Mouse (Mus musculus) liver, embryonic 14.5 days (tissue): ENCODE results near the gene Actr1a.

Experiments
- CTCF ChIP-seq: IDR thresholded peaks from 2 replicates; pipeline ENCODE4 v1.5.1; 2016; ENCODE audit warnings: antibody characterized with exemption, low read depth, control low read depth
- EP300 ChIP-seq: IDR thresholded peaks from 2 replicates; pipeline ENCODE4 v1.6.1; 2016; ENCODE audit warnings: antibody characterized with exemption, low read depth

DNA sequence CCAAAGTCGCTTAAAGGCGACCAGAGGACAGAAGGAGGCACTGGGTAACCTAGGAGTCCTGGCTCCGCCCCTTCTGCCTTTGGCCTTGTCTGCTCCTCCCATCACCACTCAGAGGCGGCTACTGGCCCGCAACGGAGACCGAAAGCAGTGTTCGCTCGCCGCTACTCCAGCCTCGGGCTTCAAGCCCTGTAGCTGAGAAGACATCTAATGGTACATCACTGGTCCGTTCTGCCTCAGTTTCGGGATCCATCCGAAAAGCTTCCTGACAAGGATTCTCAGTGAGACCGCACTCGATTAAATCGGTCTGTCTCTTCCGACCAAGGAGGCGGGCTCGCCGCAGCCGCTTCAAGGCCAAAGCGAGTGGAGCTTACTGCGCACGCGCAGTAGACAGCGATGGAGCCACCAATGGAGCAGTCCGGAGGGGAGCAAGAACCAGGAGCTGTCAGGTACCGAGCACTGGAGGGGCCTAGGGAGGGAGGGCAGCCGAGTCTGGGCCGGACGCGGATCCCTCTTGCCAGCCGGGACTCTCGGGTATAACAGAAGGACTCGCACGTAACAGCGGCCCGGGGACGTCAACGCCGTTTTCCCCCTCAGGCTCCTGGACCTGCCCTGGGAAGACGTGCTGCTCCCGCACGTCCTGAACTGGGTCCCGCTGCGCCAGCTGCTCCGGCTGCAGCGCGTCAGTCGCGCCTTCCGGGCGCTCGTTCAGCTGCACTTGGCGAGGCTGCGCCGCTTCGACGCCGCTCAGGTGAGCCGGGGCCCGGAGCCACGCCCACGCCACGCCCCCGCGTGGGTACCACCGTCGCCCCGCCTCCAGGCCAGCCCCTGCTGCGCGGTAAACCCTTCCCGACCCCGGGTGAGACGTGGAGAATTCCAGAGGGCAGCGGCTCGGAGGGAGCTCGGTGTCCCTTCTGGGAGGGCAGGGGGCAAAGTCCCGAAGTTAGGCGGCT lies 67.2 kb downstream of the Actr1a start, which contains the start of gene Fbxl15:
- TF ChIP-seq CTCF (no peak), EP300 (no peak)
